Mouse (Mus musculus) myocyte (in vitro differentiated cells): ENCODE data around the gene Rad23b.

Source experiments
- CEBPB ChIP-seq: IDR thresholded peaks from 2 replicates; pipeline ENCODE4 v1.6.1; 2011; ENCODE audit warnings: mild to moderate bottlenecking, moderate library complexity; ENCODE audit not compliant: poor library complexity, insufficient read depth, severe bottlenecking
- E2F4 ChIP-seq: IDR thresholded peaks from one replicate; pipeline ENCODE4 v1.6.1; 2011; ENCODE audit warnings: mild to moderate bottlenecking, control low read depth, moderate library complexity; ENCODE audit not compliant: insufficient read depth
- MAX ChIP-seq: IDR thresholded peaks from one replicate; pipeline ENCODE4 v1.6.1; 2011; ENCODE audit warnings: low read depth, mild to moderate bottlenecking, control low read depth
- MYOD1 ChIP-seq, 3 experiments: IDR thresholded peaks; one replicate each; pipeline ENCODE4 v1.6.1; 2011; ENCODE audit warnings: control low read depth in 2 of 3, low read depth in 2 of 3, mild to moderate bottlenecking in 2 of 3, moderate library complexity in 1 of 3; ENCODE audit not compliant: insufficient read length in 2 of 3, control insufficient read depth in 1 of 3
- POLR2A ChIP-seq: IDR thresholded peaks from one replicate; pipeline ENCODE4 v1.6.1; 2011; ENCODE audit warnings: low read depth, mild to moderate bottlenecking, control low read depth, moderate library complexity; ENCODE audit not compliant: insufficient read length
- POLR2AphosphoS2 ChIP-seq: IDR thresholded peaks from one replicate; pipeline ENCODE4 v1.6.1; 2011; ENCODE audit warnings: low read depth, control low read depth; ENCODE audit not compliant: insufficient read length
- REST ChIP-seq: IDR thresholded peaks from one replicate; pipeline ENCODE4 v1.6.1; 2011; ENCODE audit warnings: mild to moderate bottlenecking, control low read depth, moderate library complexity; ENCODE audit not compliant: insufficient read depth, insufficient read length
- SRF ChIP-seq: IDR thresholded peaks from one replicate; pipeline ENCODE4 v1.6.1; 2011; ENCODE audit warnings: low read depth; ENCODE audit not compliant: control insufficient read depth, insufficient read length
- TCF12 ChIP-seq: IDR thresholded peaks from one replicate; pipeline ENCODE4 v1.6.1; 2011; ENCODE audit warnings: mild to moderate bottlenecking, control low read depth; ENCODE audit not compliant: poor library complexity, insufficient read depth, severe bottlenecking
- TCF3 ChIP-seq: IDR thresholded peaks from one replicate; pipeline ENCODE4 v1.6.1; 2011; ENCODE audit warnings: low read depth, control low read depth; ENCODE audit not compliant: insufficient read length
- USF1 ChIP-seq: IDR thresholded peaks from one replicate; pipeline ENCODE4 v1.6.1; 2011; ENCODE audit warnings: low read depth, mild to moderate bottlenecking, control low read depth, moderate library complexity

- TF ChIP-seq E2F4: no peak
- TF ChIP-seq POLR2A: no peak
- TF ChIP-seq SRF: no peak
- TF ChIP-seq TCF12: no peak
- no peak for TF ChIP-seq MAX
- no peak for TF ChIP-seq REST
- no peak for TF ChIP-seq TCF3
- TF ChIP-seq POLR2AphosphoS2: no peak
- no peak for TF ChIP-seq USF1
- no peak for TF ChIP-seq CEBPB
- TF ChIP-seq MYOD1 (IDR thresholded peaks at IDR 0.05; ENCODE audit: control insufficient read depth in 1 of 3, insufficient read length in 2 of 3, low read depth in 2 of 3): no peak
Observed at GRCm38 (mm10) chr4:55348759-55349451, 938 bp upstream of the Rad23b start.
